Mouse (Mus musculus) cerebellum, postnatal 25 days (tissue): Measurements from ENCODE around the gene Rai1.

ENCODE experiments used
- DNase-seq, 2 experiments: peaks; one replicate each; pipeline ENCODE4 v3.0.0; 2021; ENCODE audit warnings: mixed read lengths in 2 of 2

Rai1 gene

DNA sequence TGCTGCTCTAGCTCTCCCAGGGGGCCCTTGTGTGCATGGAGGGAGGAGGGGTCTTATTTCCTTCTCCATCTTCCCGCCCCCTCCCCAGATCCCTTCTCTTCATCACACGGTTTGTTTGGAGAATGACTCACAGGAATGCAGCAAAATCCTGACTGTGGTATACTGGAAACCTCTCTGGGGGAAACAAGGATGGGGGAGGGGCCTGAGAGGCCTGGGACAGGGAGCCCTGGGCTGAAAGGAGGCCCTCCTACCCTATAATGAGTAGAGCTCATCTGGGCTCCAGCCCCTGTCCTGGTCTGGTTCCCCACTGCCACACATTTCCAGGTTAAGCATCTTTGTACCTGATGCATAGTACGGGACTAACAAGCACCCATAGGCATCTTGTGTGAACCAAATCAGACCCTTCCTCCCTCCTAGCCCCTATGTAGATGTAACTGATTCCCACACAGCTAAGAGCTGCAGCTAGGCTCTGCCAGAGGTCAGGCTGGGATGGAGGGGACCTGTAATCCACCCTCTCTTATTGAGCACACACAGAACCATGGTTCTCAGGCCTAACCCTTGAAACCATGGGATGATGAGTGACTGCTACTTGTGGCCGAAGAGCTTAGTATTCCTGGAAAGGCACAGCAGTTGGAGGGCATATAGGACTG is 23.2 kb downstream of the Rai1 start:
- no peak for DNase-seq

GRCm38 (mm10) chr11:60130516-60130915 is 25.7 kb downstream of the Rai1 start:
- DNase-seq, result no peak

DNA sequence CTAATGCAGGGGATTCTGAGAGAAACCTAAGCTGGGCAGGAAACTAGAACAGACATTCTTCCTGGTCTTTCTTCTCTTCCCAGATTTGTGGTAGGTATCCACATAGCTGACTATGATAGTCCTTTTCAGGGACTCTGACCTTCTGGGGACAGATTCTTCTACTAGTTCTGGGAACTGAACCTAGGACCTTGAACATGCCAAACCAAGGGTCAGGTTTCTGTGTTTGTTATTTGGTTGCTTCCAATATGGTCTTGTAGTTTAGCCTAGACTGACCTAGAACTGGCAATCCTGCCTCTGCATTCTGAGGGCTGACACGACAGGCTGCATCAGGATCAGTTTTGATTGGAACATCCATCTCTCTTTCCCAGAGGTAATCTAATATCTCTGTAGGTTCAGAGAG is 27.2 kb downstream of the Rai1 start:
- DNase-seq, result no peak

DNA sequence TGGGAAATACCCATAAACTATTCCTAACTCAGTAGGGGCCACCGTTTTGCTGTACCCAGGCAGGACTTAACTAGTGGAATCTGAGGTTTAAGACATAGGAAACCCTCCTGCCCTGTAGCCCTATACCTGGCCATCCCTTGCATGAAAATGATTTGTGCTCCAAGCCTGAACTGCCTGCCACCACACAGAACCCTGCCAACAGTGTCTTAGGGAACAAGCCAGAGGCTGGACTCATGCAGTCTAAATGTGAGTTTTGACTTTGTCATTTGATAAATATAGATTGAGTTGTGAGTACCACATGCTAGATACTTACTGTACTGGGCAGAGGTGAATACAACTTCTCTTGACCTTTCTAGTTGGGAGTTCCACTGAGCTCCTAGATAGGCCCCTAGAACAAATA is 31.7 kb downstream of the Rai1 start:
- DNase-seq, result no peak

DNA sequence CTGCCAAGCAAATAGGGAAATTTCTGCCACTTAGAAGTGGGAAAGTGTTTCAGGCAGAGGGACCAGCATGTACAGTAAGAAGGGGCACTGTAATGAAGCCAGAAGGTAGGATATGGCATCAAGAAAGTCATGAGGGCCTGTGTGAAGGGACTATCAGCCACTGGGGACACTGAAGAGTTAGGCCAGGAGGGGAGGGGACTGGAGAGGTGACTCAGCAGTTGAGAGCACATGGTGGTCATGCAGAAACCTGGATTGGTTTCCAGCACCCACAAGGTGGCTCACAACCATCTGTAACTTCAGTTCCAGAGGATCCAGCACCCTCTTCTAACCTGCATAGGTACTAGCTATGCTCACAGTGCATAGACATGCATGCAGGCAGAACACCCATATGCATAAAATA is 32.4 kb downstream of the Rai1 start:
- DNase-seq, result no peak

GRCm38 (mm10) chr11:60139141-60139733 is 34.4 kb downstream of the Rai1 start:
- peak; percentile 48 to 65 for DNase-seq

DNA sequence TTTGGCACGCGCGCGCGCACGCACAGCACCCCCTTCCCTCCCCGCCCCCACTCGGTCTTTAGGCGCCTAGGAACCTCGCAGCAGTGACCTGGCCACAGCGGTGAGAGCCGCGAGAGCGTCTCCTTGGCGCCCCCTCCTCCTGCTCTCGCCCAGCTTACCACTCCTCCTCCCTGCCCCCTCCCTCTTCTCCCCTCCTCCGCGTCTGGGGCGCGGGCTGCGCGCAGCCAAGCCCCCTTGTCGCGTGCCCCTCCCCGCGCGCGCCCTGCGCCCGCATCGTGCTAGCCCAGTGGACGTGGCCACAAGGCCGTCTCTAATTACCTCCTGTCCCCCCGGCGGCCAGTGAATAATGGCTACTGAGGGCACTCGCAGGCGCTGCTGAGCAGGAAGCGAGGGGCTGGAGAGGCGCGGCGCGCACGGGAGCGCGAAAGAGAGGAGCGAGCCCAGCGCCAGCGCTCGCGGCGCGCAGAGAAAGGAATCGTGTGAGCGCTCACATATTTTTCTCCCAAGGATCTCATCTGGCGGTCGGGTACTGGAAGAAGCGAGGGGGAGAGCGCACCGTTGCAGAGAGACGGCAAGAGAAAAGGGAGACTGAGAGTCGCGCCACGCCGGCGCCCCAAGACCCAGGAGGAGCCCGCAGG is 35.0 kb downstream of the Rai1 start:
- DNase-seq, result peak; percentile 70 to 77

DNA sequence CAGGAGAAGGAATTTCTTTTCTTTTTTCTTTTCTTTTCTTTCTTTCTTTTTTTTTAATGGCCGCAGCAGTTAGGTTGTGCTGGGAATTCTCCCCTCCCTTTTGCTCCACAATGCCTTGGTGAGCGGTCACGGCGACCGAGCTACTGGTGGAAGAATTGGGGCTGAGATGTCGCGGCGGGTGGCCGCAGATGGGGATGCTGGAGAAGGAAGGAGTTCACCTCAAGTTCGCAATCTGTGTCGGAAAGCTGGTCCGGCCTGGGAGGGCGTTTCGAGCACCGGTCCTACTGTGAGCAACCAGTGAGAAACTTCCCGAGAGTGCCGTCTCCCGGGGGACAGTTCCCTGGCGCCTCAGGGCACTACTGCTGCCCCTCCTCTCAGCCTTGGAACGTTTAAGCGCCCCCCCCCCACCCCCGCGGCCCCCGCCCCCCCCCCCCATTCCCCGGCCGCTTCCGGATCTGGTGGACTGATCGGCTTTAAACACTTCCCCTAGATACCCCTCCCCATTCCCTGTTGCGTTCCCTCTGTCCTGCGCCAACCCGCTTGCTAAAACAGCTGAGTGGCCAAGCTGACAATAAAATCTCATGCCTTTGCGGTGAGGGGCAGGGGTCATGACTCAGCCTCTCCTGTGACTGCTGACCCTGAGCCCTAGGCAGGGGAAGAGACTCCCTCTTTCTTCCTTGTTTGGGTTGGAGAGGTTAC is 35.9 kb downstream of the Rai1 start:
- peak; percentile 36 to 46 for DNase-seq

- DNase-seq, result peak in 1 of 2 experiments; percentile 44
These were observed 36.4 kb downstream of the Rai1 start for GRCm38 (mm10) chr11:60141285-60141608.

- DNase-seq, result no peak
These were observed 38.3 kb downstream of the Rai1 start for GRCm38 (mm10) chr11:60143086-60143485.

GRCm38 (mm10) chr11:60146170-60146569 is 41.4 kb downstream of the Rai1 start:
- DNase-seq, result no peak

DNA sequence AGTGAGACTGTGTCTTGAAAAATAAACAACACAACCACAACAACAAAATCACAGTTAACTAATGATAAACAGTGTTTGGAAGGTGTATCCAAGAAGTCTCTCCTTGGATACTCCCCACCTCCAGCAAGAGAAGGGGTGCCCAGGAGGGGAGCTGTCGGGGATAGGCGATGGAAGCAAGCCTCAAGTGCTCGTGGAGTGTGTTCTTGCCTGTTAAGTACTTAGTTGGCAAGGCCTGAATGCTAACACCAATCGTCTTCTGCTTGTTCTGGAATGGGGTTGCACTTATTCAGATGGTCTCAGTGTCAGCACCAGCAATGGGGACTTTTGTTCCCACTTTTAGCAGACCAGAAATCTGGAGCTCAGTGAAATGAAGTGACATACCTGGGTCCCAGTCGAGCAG is 43.8 kb downstream of the Rai1 start:
- DNase-seq, result no peak

GRCm38 (mm10) chr11:60149086-60149485 is 44.3 kb downstream of the Rai1 start:
- DNase-seq, result peak; percentile 46 to 67

GRCm38 (mm10) chr11:60150677-60151076 is 45.9 kb downstream of the Rai1 start:
- DNase-seq, result peak in 1 of 2 experiments; percentile 66

- no peak for DNase-seq
These were observed 47.5 kb downstream of the Rai1 start for GRCm38 (mm10) chr11:60152339-60152738.

GRCm38 (mm10) chr11:60153936-60154335 is 49.1 kb downstream of the Rai1 start:
- DNase-seq, result no peak

- no peak for DNase-seq
These were observed 50.9 kb downstream of the Rai1 start for GRCm38 (mm10) chr11:60155690-60156089.

DNA sequence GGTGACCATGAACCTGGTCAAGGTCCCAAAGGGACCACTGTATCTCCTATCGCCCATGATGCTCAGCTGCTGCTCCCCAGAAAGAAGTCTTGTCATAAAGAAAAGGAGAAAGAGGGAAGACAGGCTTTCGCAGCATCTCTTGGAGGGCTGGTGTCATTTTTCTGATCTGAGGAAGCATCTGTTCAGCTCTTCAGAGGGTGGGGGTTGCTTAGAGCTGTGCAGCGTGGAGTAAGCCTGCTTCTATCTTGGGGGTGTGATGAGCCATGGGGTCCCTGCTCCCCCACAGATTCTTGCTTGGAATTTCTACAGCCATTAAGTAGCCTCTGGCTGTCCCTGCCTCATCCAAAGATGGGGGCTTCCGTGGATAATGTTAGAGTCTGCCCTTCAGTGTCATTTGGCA is 53.5 kb downstream of the Rai1 start:
- DNase-seq, result no peak

DNA sequence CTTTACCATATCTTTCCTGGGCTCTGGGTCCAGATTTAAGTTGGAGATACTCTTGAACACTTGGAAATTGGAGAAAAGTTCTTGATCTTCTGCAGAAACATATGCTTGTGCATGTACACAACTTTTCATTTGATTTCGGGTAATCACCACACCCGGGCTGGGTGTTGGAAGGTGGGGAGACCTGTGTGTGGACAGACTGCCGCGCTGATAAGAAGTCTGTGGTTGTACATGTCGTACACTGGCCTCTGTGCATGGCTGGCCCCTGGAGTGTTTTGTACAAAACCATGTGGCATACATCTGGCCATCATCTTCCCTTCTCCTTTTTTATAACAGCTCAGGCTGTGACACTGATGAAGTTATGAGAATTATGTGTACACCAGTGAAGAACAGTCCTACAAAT is 55.1 kb downstream of the Rai1 start:
- DNase-seq, result no peak

GRCm38 (mm10) chr11:60160454-60161114 is 55.8 kb downstream of the Rai1 start:
- DNase-seq, result no peak

- no peak for DNase-seq
These were observed 56.5 kb downstream of the Rai1 start for GRCm38 (mm10) chr11:60161146-60161874.

DNA sequence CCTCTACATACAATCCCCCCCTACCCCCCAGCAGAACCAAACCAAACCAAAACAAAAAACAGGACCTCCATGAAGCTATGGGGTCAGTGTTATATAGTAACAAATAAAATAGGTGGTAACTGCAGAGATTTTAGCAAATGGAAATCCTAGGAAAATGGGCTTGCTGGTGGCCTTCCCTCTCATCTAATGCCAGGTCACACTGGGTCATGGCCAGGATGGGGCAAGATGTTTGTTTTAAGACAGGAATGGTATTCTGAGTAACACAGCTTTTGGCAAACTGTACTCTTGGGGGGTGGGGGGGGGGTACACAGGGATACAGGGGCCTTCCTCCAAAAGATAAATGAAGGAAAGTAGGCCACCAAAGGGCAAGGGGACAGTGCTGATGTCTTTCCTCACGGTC is 57.7 kb downstream of the Rai1 start:
- no peak for DNase-seq

DNA sequence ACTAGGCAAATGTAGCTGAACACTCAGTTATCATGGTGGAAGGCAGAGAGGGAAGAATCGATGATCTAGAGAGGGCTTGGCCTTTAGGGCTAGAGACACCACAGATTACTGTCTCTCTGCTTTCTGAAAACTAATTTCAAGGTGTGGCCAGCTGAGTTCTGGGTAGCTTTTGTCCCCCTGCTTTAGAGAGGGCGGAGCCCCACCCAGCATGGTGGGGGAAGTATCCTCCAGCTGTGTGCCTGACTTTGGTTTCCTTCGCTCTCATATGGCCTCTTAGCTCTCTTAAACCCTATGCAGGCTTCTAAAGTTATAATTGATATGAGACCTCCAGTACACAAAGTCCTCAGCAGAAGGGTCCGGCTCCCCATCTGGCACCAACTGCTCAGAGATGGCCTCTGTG is 58.5 kb downstream of the Rai1 start:
- no peak for DNase-seq
